Mouse (Mus musculus): Measurements from ENCODE around the gene Kmt2c. TPM values are rescaled to one million over a fixed set of nuclear protein-coding genes. Genes with fewer than 3 reads are reported as not detected.
A peak's percentile ranks its signal among the peaks of the same experiment; 100 is the strongest.

Kmt2c gene
- polyA plus RNA-seq, 1 experiment from 2014 or later, result 7.6 TPM

GRCm38 (mm10) chr5:25452691-25453090 lies 45.9 kb downstream of the Kmt2c start:
- Histone ChIP-seq H3K36me3 (ENCODE audit: control insufficient read depth, insufficient read depth, low read length) (no peaks in the 10 kb centered on the region), H3K4me1 (replicated peaks; ENCODE audit: control insufficient read depth, insufficient read depth) (no peaks in the 10 kb centered on the region), H3K27me3 (ENCODE audit: control insufficient read depth, insufficient read depth, low read length) (no peaks in the 10 kb centered on the region), H3K27ac (replicated peaks) (no peak overlapping the region), H3K4me3 (ENCODE audit: low read depth, low read length) (no peak overlapping the region), H3K9me3 (ENCODE audit: control insufficient read depth, low read length) (no peaks in the 10 kb centered on the region), H3K9ac (ENCODE audit: low read length) (no peak overlapping the region), H3K4me2 (replicated peaks; ENCODE audit: low read depth) (no peak overlapping the region)
- no peak for ATAC-seq (ENCODE audit: low FRiP score, low TSS enrichment)
- 64% methylated on average over 2 of the region's 2 CpGs for WGBS
- DNase-seq (ENCODE audit: low spot score), result no peak
- no peak for TF ChIP-seq EP300 (optimal IDR thresholded peaks at IDR 0.05)
- no peak for TF ChIP-seq CTCF (IDR thresholded peaks at IDR 0.05; ENCODE audit: low read depth)

- Histone ChIP-seq H3K4me2 (replicated peaks; ENCODE audit: low read depth) (no peak overlapping the region), H3K27me3 (ENCODE audit: control insufficient read depth, insufficient read depth, low read length) (no peaks in the 10 kb centered on the region), H3K4me1 (replicated peaks; ENCODE audit: control insufficient read depth, insufficient read depth) (no peaks in the 10 kb centered on the region), H3K9ac (ENCODE audit: low read length) (no peak overlapping the region), H3K4me3 (ENCODE audit: low read depth, low read length) (no peak overlapping the region), H3K27ac (replicated peaks) (no peak overlapping the region), H3K36me3 (ENCODE audit: control insufficient read depth, insufficient read depth, low read length) (no peaks in the 10 kb centered on the region), H3K9me3 (ENCODE audit: control insufficient read depth, low read length) (no peaks in the 10 kb centered on the region)
- 83% methylated on average over 1 of the region's 1 CpGs for WGBS
- TF ChIP-seq CTCF (IDR thresholded peaks at IDR 0.05; ENCODE audit: low read depth) (no peak), EP300 (optimal IDR thresholded peaks at IDR 0.05) (no peak)
- no peak for DNase-seq (ENCODE audit: low spot score)
- ATAC-seq (ENCODE audit: low FRiP score, low TSS enrichment), result no peak
Observed at GRCm38 (mm10) chr5:25437508-25437907, 61.1 kb downstream of the Kmt2c start.

- Histone ChIP-seq H3K9ac (ENCODE audit: low read length) (no peak overlapping the region), H3K36me3 (ENCODE audit: control insufficient read depth, insufficient read depth, low read length) (no peaks in the 10 kb centered on the region), H3K27ac (replicated peaks) (no peak overlapping the region), H3K4me2 (replicated peaks; ENCODE audit: low read depth) (no peak overlapping the region), H3K9me3 (ENCODE audit: control insufficient read depth, low read length) (no peaks in the 10 kb centered on the region), H3K4me1 (replicated peaks; ENCODE audit: control insufficient read depth, insufficient read depth) (no peaks in the 10 kb centered on the region), H3K4me3 (ENCODE audit: low read depth, low read length) (no peak overlapping the region), H3K27me3 (ENCODE audit: control insufficient read depth, insufficient read depth, low read length) (no peaks in the 10 kb centered on the region)
- WGBS, result 10% methylated on average over 3 of the region's 3 CpGs
- no peak for ATAC-seq (ENCODE audit: low FRiP score, low TSS enrichment)
- DNase-seq (ENCODE audit: low spot score), result peak; percentile 70
- TF ChIP-seq CTCF (IDR thresholded peaks at IDR 0.05; ENCODE audit: low read depth) (peak; percentile 76), EP300 (optimal IDR thresholded peaks at IDR 0.05) (no peak)
Observed at GRCm38 (mm10) chr5:25436081-25436480, 62.5 kb downstream of the Kmt2c start.

GRCm38 (mm10) chr5:25422576-25422975 lies 76.0 kb downstream of the Kmt2c start:
- no peak for ATAC-seq (ENCODE audit: low FRiP score, low TSS enrichment)

GRCm38 (mm10) chr5:25420601-25421000 lies 78.0 kb downstream of the Kmt2c start:
- Histone ChIP-seq H3K4me1 (replicated peaks; ENCODE audit: control insufficient read depth, insufficient read depth) (no peaks in the 10 kb centered on the region), H3K27ac (replicated peaks) (no peak overlapping the region), H3K9me3 (ENCODE audit: control insufficient read depth, low read length) (no peaks in the 10 kb centered on the region), H3K4me2 (replicated peaks; ENCODE audit: low read depth) (no peak overlapping the region), H3K9ac (ENCODE audit: low read length) (no peak overlapping the region), H3K4me3 (ENCODE audit: low read depth, low read length) (no peak overlapping the region), H3K36me3 (ENCODE audit: control insufficient read depth, insufficient read depth, low read length) (no peaks in the 10 kb centered on the region), H3K27me3 (ENCODE audit: control insufficient read depth, insufficient read depth, low read length) (no peaks in the 10 kb centered on the region)
- no peak for TF ChIP-seq EP300 (optimal IDR thresholded peaks at IDR 0.05)
- TF ChIP-seq CTCF (IDR thresholded peaks at IDR 0.05; ENCODE audit: low read depth), result peak; percentile 86
- WGBS, result 30% methylated on average over 3 of the region's 3 CpGs
- ATAC-seq (ENCODE audit: low FRiP score, low TSS enrichment) (no peak), DNase-seq (ENCODE audit: low spot score) (peak; percentile 44)

More at GRCm38 (mm10) chr5:25422576-25422975, 76.0 kb downstream of the Kmt2c start:
- Histone ChIP-seq H3K9ac (ENCODE audit: low read length) (no peak overlapping the region), H3K4me3 (ENCODE audit: low read depth, low read length) (no peak overlapping the region), H3K27me3 (ENCODE audit: control insufficient read depth, insufficient read depth, low read length) (no peaks in the 10 kb centered on the region), H3K36me3 (ENCODE audit: control insufficient read depth, insufficient read depth, low read length) (no peaks in the 10 kb centered on the region), H3K27ac (replicated peaks) (no peak overlapping the region), H3K4me2 (replicated peaks; ENCODE audit: low read depth) (no peak overlapping the region), H3K4me1 (replicated peaks; ENCODE audit: control insufficient read depth, insufficient read depth) (no peaks in the 10 kb centered on the region), H3K9me3 (ENCODE audit: control insufficient read depth, low read length) (no peaks in the 10 kb centered on the region)
- TF ChIP-seq EP300 (optimal IDR thresholded peaks at IDR 0.05) (no peak), CTCF (IDR thresholded peaks at IDR 0.05; ENCODE audit: low read depth) (no peak)
- no peak for DNase-seq (ENCODE audit: low spot score)
- WGBS, result 75% methylated on average over 1 of the region's 1 CpGs

- ATAC-seq (ENCODE audit: low FRiP score, low TSS enrichment) (no peak), DNase-seq (ENCODE audit: low spot score) (no peak)
- H3K36me3 ChIP-seq (ENCODE audit: control insufficient read depth, insufficient read depth, low read length), result no peaks in the 10 kb centered on the region
- no peaks in the 10 kb centered on the region for H3K9me3 ChIP-seq (ENCODE audit: control insufficient read depth, low read length)
- no peak overlapping the region for H3K9ac ChIP-seq (ENCODE audit: low read length)
- no peak overlapping the region for H3K4me3 ChIP-seq (ENCODE audit: low read depth, low read length)
- no peaks in the 10 kb centered on the region for H3K27me3 ChIP-seq (ENCODE audit: control insufficient read depth, insufficient read depth, low read length)
- H3K4me2 ChIP-seq (replicated peaks; ENCODE audit: low read depth), result no peak overlapping the region
- H3K4me1 ChIP-seq (replicated peaks; ENCODE audit: control insufficient read depth, insufficient read depth), result no peaks in the 10 kb centered on the region
- H3K27ac ChIP-seq (replicated peaks), result no peak overlapping the region
- TF ChIP-seq EP300 (optimal IDR thresholded peaks at IDR 0.05) (no peak), CTCF (IDR thresholded peaks at IDR 0.05; ENCODE audit: low read depth) (peak; percentile 35)
Observed at GRCm38 (mm10) chr5:25415382-25415781, 83.2 kb downstream of the Kmt2c start.

Data from stomach, postnatal 0 days (tissue).